Mouse (Mus musculus): ENCODE measurements at regions not wholly inside any gene's neighbourhood (a gene's known extent, or its start where the extent isn't known, plus 50 kb on each side); places are given as distances from the start of the nearest gene placed in this dataset.

- TF ChIP-seq POLR2A (IDR thresholded peaks at IDR 0.05; ENCODE audit: low read depth, low read length): no peak
- no peak for TF ChIP-seq CTCF (IDR thresholded peaks at IDR 0.05; ENCODE audit: borderline replicate concordance, insufficient read depth, low read length)
- Histone ChIP-seq H3K4me1 (ENCODE audit: control insufficient read depth, insufficient read depth, low read length) (no peaks in the 10 kb centered on the region), H3K4me3 (ENCODE audit: insufficient read depth, low read length) (no peak overlapping the region), H3K27ac (ENCODE audit: insufficient read depth, low read length) (no peak overlapping the region)
These were observed 403.9 kb upstream of the Frg1 start for GRCm38 (mm10) chr8:41820605-41821395.

- Histone ChIP-seq H3K4me3 (ENCODE audit: insufficient read depth, low read length) (no peak overlapping the region), H3K27ac (ENCODE audit: insufficient read depth, low read length) (peak overlapping the region; percentile 83; the same call in 1 of the 2 replicates), H3K4me1 (ENCODE audit: control insufficient read depth, insufficient read depth, low read length) (no peaks in the 10 kb centered on the region)
- TF ChIP-seq CTCF (IDR thresholded peaks at IDR 0.05; ENCODE audit: borderline replicate concordance, insufficient read depth, low read length): no peak
- no peak for TF ChIP-seq POLR2A (IDR thresholded peaks at IDR 0.05; ENCODE audit: low read depth, low read length)
These were observed 401.7 kb upstream of the Frg1 start for GRCm38 (mm10) chr8:41818577-41818976.

- no peak overlapping the region for H3K4me3 ChIP-seq (ENCODE audit: insufficient read depth, low read length)
- peak overlapping the region; percentile 83; the same call in 1 of the 2 replicates for H3K27ac ChIP-seq (ENCODE audit: insufficient read depth, low read length)
- no peak for TF ChIP-seq CTCF (IDR thresholded peaks at IDR 0.05; ENCODE audit: borderline replicate concordance, insufficient read depth, low read length)
- TF ChIP-seq POLR2A (IDR thresholded peaks at IDR 0.05; ENCODE audit: low read depth, low read length): no peak
- H3K4me1 ChIP-seq (ENCODE audit: control insufficient read depth, insufficient read depth, low read length): no peaks in the 10 kb centered on the region
These were observed 401.2 kb upstream of the Frg1 start for GRCm38 (mm10) chr8:41818079-41818478.

- TF ChIP-seq POLR2A (IDR thresholded peaks at IDR 0.05; ENCODE audit: low read depth, low read length) (no peak), CTCF (IDR thresholded peaks at IDR 0.05; ENCODE audit: borderline replicate concordance, insufficient read depth, low read length) (no peak)
- Histone ChIP-seq H3K27ac (ENCODE audit: insufficient read depth, low read length) (no peak overlapping the region), H3K4me3 (ENCODE audit: insufficient read depth, low read length) (no peak overlapping the region), H3K4me1 (ENCODE audit: control insufficient read depth, insufficient read depth, low read length) (no peaks in the 10 kb centered on the region)
These were observed 398.4 kb upstream of the Frg1 start for GRCm38 (mm10) chr8:41815272-41815671.

- TF ChIP-seq POLR2A (IDR thresholded peaks at IDR 0.05; ENCODE audit: low read depth, low read length) (no peak), CTCF (IDR thresholded peaks at IDR 0.05; ENCODE audit: borderline replicate concordance, insufficient read depth, low read length) (no peak)
- no peak overlapping the region for H3K4me3 ChIP-seq (ENCODE audit: insufficient read depth, low read length)
- H3K27ac ChIP-seq (ENCODE audit: insufficient read depth, low read length): no peak overlapping the region
- H3K4me1 ChIP-seq (ENCODE audit: control insufficient read depth, insufficient read depth, low read length): no peaks in the 10 kb centered on the region
These were observed 378.8 kb upstream of the Frg1 start for GRCm38 (mm10) chr8:41795625-41796024.

GRCm38 (mm10) chr8:41786952-41787861 lies 370.3 kb upstream of the Frg1 start:
- Histone ChIP-seq H3K4me3 (ENCODE audit: insufficient read depth, low read length) (no peak overlapping the region), H3K27ac (ENCODE audit: insufficient read depth, low read length) (no peak overlapping the region), H3K4me1 (ENCODE audit: control insufficient read depth, insufficient read depth, low read length) (no peaks in the 10 kb centered on the region)
- no peak for TF ChIP-seq CTCF (IDR thresholded peaks at IDR 0.05; ENCODE audit: borderline replicate concordance, insufficient read depth, low read length)
- no peak for TF ChIP-seq POLR2A (IDR thresholded peaks at IDR 0.05; ENCODE audit: low read depth, low read length)

- H3K4me1 ChIP-seq (ENCODE audit: control insufficient read depth, insufficient read depth, low read length): no peaks in the 10 kb centered on the region
- H3K27ac ChIP-seq (ENCODE audit: insufficient read depth, low read length): no peak overlapping the region
- H3K4me3 ChIP-seq (ENCODE audit: insufficient read depth, low read length): no peak overlapping the region
- TF ChIP-seq POLR2A (IDR thresholded peaks at IDR 0.05; ENCODE audit: low read depth, low read length) (no peak), CTCF (IDR thresholded peaks at IDR 0.05; ENCODE audit: borderline replicate concordance, insufficient read depth, low read length) (no peak)
These were observed 369.1 kb upstream of the Frg1 start for GRCm38 (mm10) chr8:41785977-41786376.

- Histone ChIP-seq H3K27ac (ENCODE audit: insufficient read depth, low read length) (no peak overlapping the region), H3K4me1 (ENCODE audit: control insufficient read depth, insufficient read depth, low read length) (no peaks in the 10 kb centered on the region), H3K4me3 (ENCODE audit: insufficient read depth, low read length) (no peak overlapping the region)
- TF ChIP-seq POLR2A (IDR thresholded peaks at IDR 0.05; ENCODE audit: low read depth, low read length) (no peak), CTCF (IDR thresholded peaks at IDR 0.05; ENCODE audit: borderline replicate concordance, insufficient read depth, low read length) (no peak)
These were observed 366.0 kb upstream of the Frg1 start for GRCm38 (mm10) chr8:41782837-41783236.

GRCm38 (mm10) chr8:41779459-41779858 lies 362.6 kb upstream of the Frg1 start:
- Histone ChIP-seq H3K4me3 (ENCODE audit: insufficient read depth, low read length) (no peak overlapping the region), H3K4me1 (ENCODE audit: control insufficient read depth, insufficient read depth, low read length) (no peaks in the 10 kb centered on the region), H3K27ac (ENCODE audit: insufficient read depth, low read length) (no peak overlapping the region)
- TF ChIP-seq CTCF (IDR thresholded peaks at IDR 0.05; ENCODE audit: borderline replicate concordance, insufficient read depth, low read length): no peak
- TF ChIP-seq POLR2A (IDR thresholded peaks at IDR 0.05; ENCODE audit: low read depth, low read length): no peak

GRCm38 (mm10) chr8:41771729-41772128 lies 354.9 kb upstream of the Frg1 start:
- no peaks in the 10 kb centered on the region for H3K4me1 ChIP-seq (ENCODE audit: control insufficient read depth, insufficient read depth, low read length)
- TF ChIP-seq POLR2A (IDR thresholded peaks at IDR 0.05; ENCODE audit: low read depth, low read length) (no peak), CTCF (IDR thresholded peaks at IDR 0.05; ENCODE audit: borderline replicate concordance, insufficient read depth, low read length) (no peak)
- H3K27ac ChIP-seq (ENCODE audit: insufficient read depth, low read length): no peak overlapping the region
- no peak overlapping the region for H3K4me3 ChIP-seq (ENCODE audit: insufficient read depth, low read length)
